16 mouse cellular contexts compared by ENCODE assay signal in genomic region chr11:100994233-100994632, GRCm38 (mm10).
"Had no signal": no experiment of that assay in that cellular context is flagged by ENCODE, and none has a peak within 500 bp of the region (broad histone marks: within the 10 kb centered on the region; RNA-seq: fewer than 3 reads in every experiment).

No protein-coding gene starts in this region.

- H3K4me2 ChIP-seq: limb, embryonic 12.5 days; limb, embryonic 15.5 days; liver, embryonic 15.5 days; midbrain, embryonic 11.5 days had no signal

- DNase-seq: kidney, adult 18-20 months; kidney, postnatal 10 days; kidney, postnatal 36 days; layer of hippocampus, postnatal 36 days; lung, adult 2 months; lung, postnatal 36 days; midbrain, embryonic 14.5 days; thymus, adult 2 months; thymus, postnatal 14 days; thymus, postnatal 4 days had no signal

- ATAC-seq: intestine, embryonic 16.5 days had no signal

- H3K27ac ChIP-seq: left cerebral cortex, adult 2 months; limb, embryonic 12.5 days; limb, embryonic 15.5 days; liver, embryonic 15.5 days had no signal

- H3K36me3 ChIP-seq: limb, embryonic 12.5 days; limb, embryonic 15.5 days; liver, embryonic 15.5 days had no signal

- H3K4me3 ChIP-seq: left cerebral cortex, adult 2 months; limb, embryonic 12.5 days; limb, embryonic 15.5 days; liver, embryonic 15.5 days had no signal

- H3K4me1 ChIP-seq: limb, embryonic 12.5 days; limb, embryonic 15.5 days had no signal

- H3K27me3 ChIP-seq: limb, embryonic 15.5 days had no signal

- H3K9me3 ChIP-seq: limb, embryonic 12.5 days; limb, embryonic 15.5 days; liver, embryonic 15.5 days had no signal

- H3K9ac ChIP-seq: limb, embryonic 12.5 days; limb, embryonic 15.5 days; liver, embryonic 15.5 days had no signal
